Mouse (Mus musculus) testis, adult 2 months (tissue): ENCODE data around the gene Rtp3.

Experiments
- CTCF ChIP-seq: fragments of 200-500 bp; IDR thresholded peaks from 2 replicates; pipeline ENCODE4 v1.5.1; 2012; ENCODE audit warnings: low read depth, mild to moderate bottlenecking, inconsistent platforms, low read length, moderate library complexity; ENCODE audit not compliant: control insufficient read depth, insufficient read depth, insufficient replicate concordance
- POLR2A ChIP-seq: fragments of 200-500 bp; IDR thresholded peaks from 2 replicates; pipeline ENCODE4 v1.6.1; 2012; ENCODE audit warnings: low read depth, mild to moderate bottlenecking, inconsistent platforms, low read length, moderate library complexity; ENCODE audit not compliant: control insufficient read depth

DNA sequence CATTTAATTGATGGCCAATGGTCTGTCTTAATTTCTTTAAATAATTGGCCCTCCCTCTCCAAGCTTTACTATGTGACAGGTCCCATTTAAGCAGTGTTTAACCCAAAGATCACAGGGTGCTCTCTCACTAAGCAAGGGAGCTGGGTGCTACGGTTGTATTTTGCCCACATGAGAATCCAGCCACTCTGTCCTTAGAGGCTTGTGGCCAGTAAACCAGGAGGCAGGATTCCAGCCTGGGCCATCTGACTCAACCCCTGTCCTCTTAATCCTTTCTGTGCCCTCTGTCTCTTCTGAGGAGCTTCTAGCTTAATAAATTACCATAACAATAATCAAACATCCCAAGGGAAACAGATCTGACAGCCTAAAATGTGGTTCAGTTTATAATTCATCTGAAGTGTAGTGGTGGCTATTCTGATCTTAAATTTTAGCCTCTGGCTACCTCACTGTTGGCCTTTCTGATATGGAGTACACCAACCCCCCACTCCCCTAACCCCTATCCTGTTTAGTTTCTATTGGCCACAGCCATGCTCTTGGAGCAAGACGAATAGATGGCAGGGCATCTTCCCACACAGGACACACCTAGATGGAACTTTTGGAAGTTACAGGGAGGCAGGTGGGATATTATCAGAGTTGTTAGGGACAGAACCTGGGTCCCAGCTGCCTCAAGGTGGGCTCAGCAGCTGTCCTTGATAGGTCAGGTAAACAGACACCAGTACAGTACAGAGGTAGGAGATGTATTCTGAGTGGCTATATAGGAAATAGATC is 35.5 kb downstream of the Rtp3 start:
- no peak for TF ChIP-seq CTCF
- no peak for TF ChIP-seq POLR2A
